Mouse (Mus musculus) E14TG2a.4 (cell line): ENCODE results near the gene Zfp366.
A peak's percentile ranks its signal among the peaks of the same experiment; 100 is the strongest.

ENCODE experiments used
- H3K27me3 ChIP-seq: 2 replicates; pipeline ENCODE4 v1.6.1; 2014; ENCODE audit warnings: low read length, control low read depth; ENCODE audit not compliant: insufficient read depth
- H3K36me3 ChIP-seq: 2 replicates; pipeline ENCODE4 v1.6.1; 2014; ENCODE audit warnings: low read length, control low read depth; ENCODE audit not compliant: insufficient read depth
- H3K4me1 ChIP-seq: replicated peaks from 2 replicates; pipeline ENCODE4 v1.6.1; 2014; ENCODE audit warnings: low read depth, low read length, control low read depth
- H3K4me3 ChIP-seq: replicated peaks from 2 replicates; pipeline ENCODE4 v1.5.1; 2014; ENCODE audit warnings: mild to moderate bottlenecking, low read length
- H3K9me3 ChIP-seq: 2 replicates; pipeline ENCODE4 v1.6.1; 2014; ENCODE audit warnings: low read length, control low read depth
- CTCF ChIP-seq: conservative IDR thresholded peaks from 2 replicates; pipeline ENCODE4 v1.5.1; 2014; ENCODE audit warnings: low read length
- NANOG ChIP-seq: IDR thresholded peaks from 2 replicates; pipeline ENCODE4 v1.6.1; 2014; ENCODE audit warnings: borderline replicate concordance, low read length, mixed read lengths
- POU5F1 ChIP-seq: IDR thresholded peaks from 2 replicates; pipeline ENCODE4 v1.6.1; 2014; ENCODE audit warnings: low read length, borderline replicate concordance

Zfp366 gene

GRCm38 (mm10) chr13:99152305-99152930 lies 32.2 kb upstream of the Zfp366 start:
- Histone ChIP-seq H3K4me1 (peaks cover 27% of the 10 kb centered on the region), H3K36me3 (no peaks in the 10 kb centered on the region), H3K4me3 (peak overlapping the region; percentile 54), H3K27me3 (peaks cover 20% of the 10 kb centered on the region), H3K9me3 (peaks cover 13% of the 10 kb centered on the region)
- TF ChIP-seq POU5F1: no peak
- no peak for TF ChIP-seq CTCF
- TF ChIP-seq NANOG: no peak

- Histone ChIP-seq H3K9me3 (peaks cover 13% of the 10 kb centered on the region), H3K36me3 (no peaks in the 10 kb centered on the region), H3K27me3 (peaks cover 13% of the 10 kb centered on the region), H3K4me3 (no peak overlapping the region), H3K4me1 (peaks cover 4% of the 10 kb centered on the region)
- TF ChIP-seq POU5F1 (no peak), NANOG (no peak), CTCF (no peak)
Observed at GRCm38 (mm10) chr13:99157709-99158108, 26.9 kb upstream of the Zfp366 start.

DNA sequence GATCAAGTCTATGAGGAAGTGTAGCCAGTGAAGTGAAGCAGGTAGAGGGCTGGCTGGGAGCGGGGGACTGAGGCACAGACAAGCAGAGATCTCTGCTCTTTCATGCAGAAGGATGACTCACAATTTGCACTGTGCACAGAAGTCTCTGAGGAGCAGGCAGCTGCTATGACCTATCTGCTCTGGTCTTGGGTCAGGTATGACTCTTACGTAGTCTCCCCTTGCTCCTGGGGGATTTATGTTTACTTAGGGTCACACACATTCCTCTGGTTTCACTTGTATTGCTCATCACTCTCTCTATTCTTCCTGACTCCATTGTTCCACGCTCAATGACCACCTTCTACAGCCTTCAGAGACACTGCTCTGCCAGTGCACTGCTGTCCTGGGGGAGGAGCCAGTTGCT lies 25.9 kb upstream of the Zfp366 start:
- TF ChIP-seq NANOG (no peak), POU5F1 (no peak), CTCF (no peak)
- Histone ChIP-seq H3K9me3 (peaks cover 19% of the 10 kb centered on the region), H3K4me1 (no peaks in the 10 kb centered on the region), H3K4me3 (no peak overlapping the region), H3K27me3 (peaks cover 6% of the 10 kb centered on the region), H3K36me3 (no peaks in the 10 kb centered on the region)

- H3K36me3 ChIP-seq: no peaks in the 10 kb centered on the region
- no peaks in the 10 kb centered on the region for H3K27me3 ChIP-seq
- H3K4me1 ChIP-seq: no peaks in the 10 kb centered on the region
- H3K9me3 ChIP-seq: peaks cover 8% of the 10 kb centered on the region
- no peak overlapping the region for H3K4me3 ChIP-seq
- no peak for TF ChIP-seq POU5F1
- no peak for TF ChIP-seq NANOG
- TF ChIP-seq CTCF: no peak
Observed at GRCm38 (mm10) chr13:99163071-99163470, 21.6 kb upstream of the Zfp366 start.

GRCm38 (mm10) chr13:99163521-99164359 lies 20.9 kb upstream of the Zfp366 start:
- Histone ChIP-seq H3K27me3 (no peaks in the 10 kb centered on the region), H3K4me1 (no peaks in the 10 kb centered on the region), H3K36me3 (no peaks in the 10 kb centered on the region), H3K9me3 (peaks cover 8% of the 10 kb centered on the region), H3K4me3 (no peak overlapping the region)
- TF ChIP-seq CTCF: no peak
- no peak for TF ChIP-seq POU5F1
- no peak for TF ChIP-seq NANOG

- Histone ChIP-seq H3K27me3 (no peaks in the 10 kb centered on the region), H3K4me1 (no peaks in the 10 kb centered on the region), H3K36me3 (no peaks in the 10 kb centered on the region), H3K9me3 (peaks cover 8% of the 10 kb centered on the region), H3K4me3 (no peak overlapping the region)
- TF ChIP-seq NANOG: no peak
- TF ChIP-seq CTCF: no peak
- no peak for TF ChIP-seq POU5F1
Observed at GRCm38 (mm10) chr13:99164360-99164759, 20.3 kb upstream of the Zfp366 start.

- Histone ChIP-seq H3K4me1 (no peaks in the 10 kb centered on the region), H3K36me3 (no peaks in the 10 kb centered on the region), H3K4me3 (no peak overlapping the region), H3K27me3 (no peaks in the 10 kb centered on the region; the same call in 1 of the 2 replicates), H3K9me3 (no peaks in the 10 kb centered on the region)
- TF ChIP-seq POU5F1 (no peak), CTCF (no peak), NANOG (no peak)
Observed at GRCm38 (mm10) chr13:99169401-99169800, 15.2 kb upstream of the Zfp366 start.

DNA sequence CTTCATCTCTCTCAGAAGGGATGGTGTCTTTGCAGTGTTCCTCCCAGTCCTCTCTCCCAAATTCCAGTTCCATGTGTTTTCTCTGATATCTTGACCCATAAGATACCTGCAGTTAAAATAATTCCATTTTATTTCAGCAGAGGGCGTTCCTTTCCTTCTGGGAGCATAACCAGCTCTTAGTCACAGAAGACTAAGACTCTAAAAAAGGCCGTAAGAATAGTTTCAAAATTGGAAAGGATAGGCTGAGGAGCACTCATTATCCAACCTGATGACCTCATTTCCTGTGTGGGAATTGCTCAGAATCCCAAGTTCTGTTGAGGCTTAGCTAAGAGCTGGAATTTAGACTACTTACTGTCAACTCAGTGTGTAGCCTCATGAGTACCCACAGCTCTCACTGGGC lies 14.3 kb upstream of the Zfp366 start:
- Histone ChIP-seq H3K27me3 (no peaks in the 10 kb centered on the region; the same call in 1 of the 2 replicates), H3K4me3 (no peak overlapping the region), H3K4me1 (0 out of 2 replicates have a peak, but pooled peaks cover 3% of the 10 kb centered on the region), H3K9me3 (no peaks in the 10 kb centered on the region), H3K36me3 (no peaks in the 10 kb centered on the region)
- TF ChIP-seq CTCF: peak; percentile 34; the same call in 1 of the 2 replicates
- no peak for TF ChIP-seq POU5F1
- no peak for TF ChIP-seq NANOG
